Mouse (Mus musculus): ENCODE measurements around the gene Ric1.

DNA sequence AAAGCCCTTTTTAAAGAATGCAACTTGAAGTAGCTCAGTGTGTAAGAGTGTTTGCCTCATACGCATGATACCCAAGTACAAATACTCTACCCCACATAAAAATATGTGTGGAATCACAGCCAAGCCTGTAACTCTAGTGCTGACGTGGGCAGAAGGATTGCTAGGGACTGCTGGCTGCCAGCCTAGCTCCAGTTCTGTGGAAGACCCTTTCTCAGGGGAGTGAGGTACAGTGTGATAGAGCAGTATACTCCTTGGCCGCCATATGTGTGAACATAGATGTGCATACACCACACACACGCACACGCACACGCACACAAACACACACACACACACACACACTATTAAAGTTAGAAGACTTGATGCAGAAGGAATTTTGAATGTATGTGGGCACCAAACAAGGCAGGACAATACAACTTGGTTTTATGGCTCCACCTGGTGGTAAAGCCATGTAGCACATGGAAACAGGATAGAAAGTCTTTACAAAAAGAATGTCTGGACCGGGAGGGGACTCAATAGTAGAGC is 41.2 kb downstream of the Ric1 start:
- peak; percentile 89 for TF ChIP-seq CTCF (conservative IDR thresholded peaks at IDR 0.05; ENCODE audit: low read length)
- no peak for TF ChIP-seq NANOG (IDR thresholded peaks at IDR 0.05; ENCODE audit: borderline replicate concordance, low read length)

All from E14TG2a.4 (cell line).